Mouse (Mus musculus) E14TG2a.4 (cell line): Measurements from ENCODE around the gene Lamb3.

Experiments used
- CTCF ChIP-seq: conservative IDR thresholded peaks from 2 replicates; pipeline ENCODE4 v1.5.1; 2014; ENCODE audit warnings: low read length
- POU5F1 ChIP-seq: IDR thresholded peaks from 2 replicates; pipeline ENCODE4 v1.6.1; 2014; ENCODE audit warnings: low read length, borderline replicate concordance

DNA sequence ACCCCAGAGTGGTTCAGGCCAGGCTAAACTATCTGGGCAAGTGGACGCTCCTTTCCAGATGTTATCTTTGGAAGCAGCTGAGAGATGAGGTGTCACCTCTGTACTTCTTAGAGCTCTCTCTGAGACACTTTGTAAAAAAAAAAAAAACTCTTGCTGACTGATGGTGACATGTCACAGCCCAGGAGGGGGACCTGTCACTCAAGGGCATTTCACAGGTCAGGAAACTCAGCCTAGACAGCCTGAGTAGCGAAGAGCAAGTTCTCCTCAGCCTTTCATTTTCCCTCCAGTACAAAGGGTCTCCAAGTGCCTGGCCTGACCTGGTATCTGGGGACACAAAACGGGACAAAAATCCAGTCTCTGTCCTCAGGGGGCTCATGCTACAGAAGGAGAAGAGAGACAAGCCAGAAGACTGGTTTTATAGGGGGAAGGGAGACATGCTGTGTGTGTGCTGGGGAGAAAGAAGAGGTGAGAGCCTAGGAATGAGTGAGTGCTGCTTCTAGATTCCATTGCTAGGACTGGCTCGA lies 130.3 kb downstream of the Lamb3 start:
- no peak for TF ChIP-seq CTCF
- no peak for TF ChIP-seq POU5F1
